Mouse (Mus musculus) ES-Bruce4 (cell line): ENCODE measurements around the gene Cobll1. TPM values are rescaled to one million over a fixed set of nuclear protein-coding genes. Genes with fewer than 3 reads are reported as not detected.

Experiments used
- H3K27ac ChIP-seq: 2 replicates; pipeline ENCODE4 v1.5.1; 2012; ENCODE audit warnings: low read length, inconsistent platforms; ENCODE audit not compliant: insufficient read depth
- H3K27me3 ChIP-seq: 2 replicates; pipeline ENCODE4 v1.6.1; 2012; ENCODE audit warnings: mild to moderate bottlenecking, low read length, inconsistent platforms; ENCODE audit not compliant: control insufficient read depth, poor library complexity, insufficient read depth, severe bottlenecking
- H3K36me3 ChIP-seq: 2 replicates; pipeline ENCODE4 v1.6.1; 2012; ENCODE audit warnings: inconsistent platforms, mild to moderate bottlenecking, low read length, moderate library complexity; ENCODE audit not compliant: control insufficient read depth, poor library complexity, insufficient read depth, severe bottlenecking
- H3K4me1 ChIP-seq: one replicate; pipeline ENCODE4 v1.8.1; 2011; ENCODE audit warnings: low read length; ENCODE audit not compliant: control insufficient read depth, insufficient read depth
- H3K4me3 ChIP-seq: 2 replicates; pipeline ENCODE4 v1.5.1; 2011; ENCODE audit warnings: low read depth, mild to moderate bottlenecking, low read length
- H3K9ac ChIP-seq: 2 replicates; pipeline ENCODE4 v1.6.1; 2012; ENCODE audit warnings: low read depth, mild to moderate bottlenecking, inconsistent platforms; ENCODE audit not compliant: poor library complexity, severe bottlenecking
- H3K9me3 ChIP-seq: replicated peaks from 2 replicates; pipeline ENCODE4 v1.6.1; 2012; ENCODE audit warnings: mild to moderate bottlenecking, low read length, inconsistent platforms; ENCODE audit not compliant: control insufficient read depth, poor library complexity, insufficient read depth, severe bottlenecking
- CTCF ChIP-seq: IDR thresholded peaks from one replicate; pipeline ENCODE4 v1.8.1; 2011; ENCODE audit warnings: low read depth, low read length
- EP300 ChIP-seq: IDR thresholded peaks from 2 replicates; pipeline ENCODE4 v1.6.1; 2011; ENCODE audit warnings: low read depth, low read length; ENCODE audit not compliant: insufficient read depth
- POLR2A ChIP-seq: IDR thresholded peaks from one replicate; pipeline ENCODE4 v1.8.1; 2011; ENCODE audit warnings: low read length; ENCODE audit not compliant: insufficient read depth
- polyA plus RNA-seq: library from polyadenylated mRNA; stranded (reverse); fragments of >200 nt; gene quantifications from 2 replicates; pipeline ENCODE4 v1.2.4, GENCODE M21; 2011; ENCODE audit warnings: low read depth; ENCODE audit not compliant: missing spikeins, insufficient read depth, insufficient read length

The Cobll1 gene
- polyA plus RNA-seq, 1 experiment = 7.4 TPM

DNA sequence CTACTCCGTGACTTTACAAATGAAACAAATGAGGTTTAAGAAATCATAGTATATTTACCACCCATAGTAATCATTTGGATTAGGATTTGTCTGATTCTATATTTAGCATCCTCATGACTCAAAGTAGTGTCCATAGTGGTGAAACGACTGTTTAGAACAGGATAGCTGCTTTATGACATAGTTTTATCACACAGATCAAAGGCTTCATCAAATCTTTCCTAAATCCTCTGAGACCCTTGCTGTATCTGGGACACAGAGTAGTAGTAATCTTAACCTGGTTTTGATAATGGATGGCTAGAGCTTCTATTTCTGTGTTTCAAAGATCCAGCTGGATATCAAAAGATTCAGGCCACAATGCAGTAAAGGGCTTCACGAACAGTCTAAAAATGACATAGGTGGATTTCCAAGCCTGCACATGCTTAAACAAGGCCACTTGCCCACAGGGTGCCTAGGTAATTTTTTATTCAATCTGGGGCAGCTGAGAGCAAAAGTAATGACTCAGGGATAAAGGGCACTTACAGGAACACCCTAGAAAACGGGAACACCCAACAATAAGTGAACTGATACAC lies 98.0 kb downstream of the Cobll1 start:
- no peak overlapping the region for H3K27ac ChIP-seq
- H3K36me3 ChIP-seq = no peaks in the 10 kb centered on the region
- no peaks in the 10 kb centered on the region for H3K27me3 ChIP-seq
- no peak overlapping the region for H3K9ac ChIP-seq
- no peaks in the 10 kb centered on the region for H3K9me3 ChIP-seq
- TF ChIP-seq EP300 (no peak), CTCF (no peak), POLR2A (no peak)
- no peaks in the 10 kb centered on the region for H3K4me1 ChIP-seq
- H3K4me3 ChIP-seq = no peak overlapping the region

DNA sequence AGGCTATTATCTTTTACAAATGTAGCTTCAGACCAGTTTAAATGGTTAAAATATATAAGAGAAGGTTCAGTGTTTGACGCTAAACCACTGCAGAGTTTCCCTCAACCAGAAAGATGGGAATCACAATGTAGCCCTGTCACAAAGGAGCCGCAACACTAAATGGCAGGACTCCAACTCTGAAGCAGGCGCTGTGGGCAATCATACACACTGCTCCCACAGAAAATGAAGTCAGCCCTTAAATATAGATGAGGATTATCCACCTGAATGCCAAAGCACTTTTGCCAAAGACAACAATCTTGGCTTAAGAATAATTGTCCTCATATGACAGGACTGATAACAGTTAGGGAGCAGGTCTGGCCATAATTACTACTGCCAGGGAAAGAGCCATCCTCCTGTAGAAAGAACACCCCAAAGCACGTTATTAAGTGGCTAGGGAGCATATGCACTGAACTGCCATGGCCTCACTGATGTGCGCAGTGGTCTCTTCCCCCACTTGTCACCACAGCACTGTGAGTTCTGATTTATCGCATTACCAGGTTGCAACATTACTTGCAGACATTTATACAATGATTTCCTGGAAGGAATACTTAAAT lies 98.8 kb downstream of the Cobll1 start:
- TF ChIP-seq CTCF = no peak
- no peak for TF ChIP-seq EP300
- no peaks in the 10 kb centered on the region for H3K9me3 ChIP-seq
- H3K9ac ChIP-seq = no peak overlapping the region
- no peak overlapping the region for H3K27ac ChIP-seq
- no peaks in the 10 kb centered on the region for H3K36me3 ChIP-seq
- H3K27me3 ChIP-seq = no peaks in the 10 kb centered on the region
- H3K4me1 ChIP-seq = no peaks in the 10 kb centered on the region
- no peak overlapping the region for H3K4me3 ChIP-seq

DNA sequence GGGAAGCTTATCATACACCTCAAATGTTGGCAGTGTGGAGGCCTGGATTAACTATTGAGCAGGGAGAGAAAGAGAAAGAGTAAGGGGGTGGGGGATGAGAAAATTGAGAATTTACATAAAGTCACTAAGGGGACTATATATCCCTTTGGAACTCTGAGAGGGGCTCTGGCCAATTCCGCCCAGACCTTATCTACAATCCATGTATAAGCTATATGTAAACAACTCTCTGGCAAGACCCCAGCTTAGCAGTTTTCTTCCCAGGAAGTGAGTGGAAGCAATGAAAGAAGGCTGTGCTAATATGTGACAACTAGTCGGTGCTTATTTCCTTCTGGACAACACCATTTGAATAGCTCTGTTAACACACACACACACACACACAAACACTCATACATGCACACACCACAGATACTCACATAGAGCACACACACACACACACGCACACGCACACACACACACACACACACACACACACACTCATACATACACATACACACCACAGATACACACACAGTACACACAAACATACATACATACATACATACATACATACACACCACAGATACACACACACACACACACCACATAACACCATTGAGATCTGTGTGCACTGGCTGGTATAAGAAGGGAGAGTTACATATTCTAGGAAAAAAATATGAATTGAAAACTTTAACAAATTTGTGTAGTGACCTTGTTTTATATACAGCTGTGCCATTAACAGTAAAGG lies 99.4 kb downstream of the Cobll1 start:
- Histone ChIP-seq H3K9ac (no peak overlapping the region), H3K36me3 (no peaks in the 10 kb centered on the region), H3K4me3 (no peak overlapping the region), H3K4me1 (no peaks in the 10 kb centered on the region), H3K27ac (no peak overlapping the region), H3K9me3 (no peaks in the 10 kb centered on the region), H3K27me3 (no peaks in the 10 kb centered on the region)
- TF ChIP-seq CTCF = no peak

DNA sequence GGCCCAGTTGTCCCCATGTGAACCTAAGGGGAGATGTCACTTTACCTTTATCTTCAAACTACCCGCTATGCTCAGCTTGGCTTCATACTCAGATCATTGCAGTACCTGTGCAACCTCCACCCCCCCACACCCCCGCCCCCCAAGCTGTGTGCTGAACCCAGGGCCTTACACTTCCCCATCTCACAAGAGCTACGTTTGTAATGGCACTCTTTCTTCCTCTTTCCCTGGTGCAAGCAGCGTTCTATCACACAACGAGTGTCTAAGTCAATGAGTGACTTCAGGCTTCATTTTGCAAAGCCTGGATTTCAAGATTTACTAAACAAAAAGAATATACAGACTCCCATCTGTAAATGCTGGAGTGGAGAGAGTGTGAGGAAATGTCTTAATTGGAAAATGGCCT lies 100.2 kb downstream of the Cobll1 start:
- no peak for TF ChIP-seq POLR2A
- TF ChIP-seq CTCF = no peak
- Histone ChIP-seq H3K27me3 (no peaks in the 10 kb centered on the region), H3K9me3 (no peaks in the 10 kb centered on the region), H3K9ac (no peak overlapping the region), H3K27ac (no peak overlapping the region), H3K4me1 (no peaks in the 10 kb centered on the region), H3K4me3 (no peak overlapping the region), H3K36me3 (no peaks in the 10 kb centered on the region)

DNA sequence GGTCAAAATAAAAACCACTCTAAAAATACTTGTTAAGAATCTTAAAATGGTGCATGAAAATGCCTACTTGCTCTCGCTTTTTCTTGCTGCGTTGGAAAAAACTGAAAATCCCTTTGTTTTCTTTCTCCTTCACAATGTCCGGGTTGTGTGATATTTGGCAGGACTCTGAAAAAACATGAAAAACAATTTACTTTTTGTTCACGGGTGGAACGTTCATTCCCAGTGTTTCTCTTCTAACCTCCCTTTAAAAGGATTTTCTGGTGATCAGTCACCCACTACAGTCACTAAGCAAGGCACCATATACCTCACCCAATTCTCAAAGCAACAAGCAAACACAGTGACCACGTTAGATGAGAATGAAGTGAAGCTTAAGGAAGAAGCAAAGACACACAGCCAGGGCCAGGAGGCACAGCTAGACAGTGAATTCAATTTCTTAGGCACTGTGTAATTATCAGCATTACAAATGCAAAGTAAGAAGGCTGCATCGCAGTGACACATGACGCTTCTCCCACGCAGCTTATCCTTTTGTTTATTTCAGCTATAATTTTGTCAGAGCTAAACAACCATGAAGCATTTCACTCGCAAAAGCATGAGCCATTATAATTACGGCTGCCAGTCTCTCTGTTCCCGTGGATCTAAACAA lies 112.9 kb downstream of the Cobll1 start:
- no peaks in the 10 kb centered on the region for H3K36me3 ChIP-seq
- no peaks in the 10 kb centered on the region for H3K4me1 ChIP-seq
- no peak for TF ChIP-seq POLR2A
- TF ChIP-seq EP300 = no peak
- no peak for TF ChIP-seq CTCF
- no peaks in the 10 kb centered on the region for H3K9me3 ChIP-seq
- H3K27ac ChIP-seq = no peak overlapping the region
- no peaks in the 10 kb centered on the region for H3K27me3 ChIP-seq
- no peak overlapping the region for H3K9ac ChIP-seq
- no peak overlapping the region for H3K4me3 ChIP-seq

DNA sequence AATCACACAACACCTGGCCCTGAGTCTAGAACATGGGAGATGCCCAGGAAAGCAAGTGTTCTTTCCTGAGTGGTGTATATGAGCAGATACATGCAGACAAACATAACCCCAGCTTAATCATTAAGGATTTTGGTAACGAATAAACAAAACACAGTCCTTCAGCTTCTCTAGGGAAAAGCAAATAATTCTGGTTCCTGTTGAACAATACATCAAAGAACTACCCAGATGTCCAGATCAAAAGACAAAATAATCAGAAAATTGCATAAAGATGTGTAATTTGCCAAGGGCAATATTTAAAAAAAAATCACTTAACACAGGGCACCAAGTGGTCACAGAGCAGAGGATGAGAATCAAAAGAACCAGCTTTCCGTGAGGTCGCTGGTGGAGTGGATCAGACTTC lies 115.5 kb downstream of the Cobll1 start:
- Histone ChIP-seq H3K4me3 (no peak overlapping the region), H3K9me3 (no peaks in the 10 kb centered on the region), H3K27ac (no peak overlapping the region), H3K9ac (no peak overlapping the region), H3K4me1 (no peaks in the 10 kb centered on the region), H3K36me3 (no peaks in the 10 kb centered on the region), H3K27me3 (no peaks in the 10 kb centered on the region)
- TF ChIP-seq POLR2A = no peak
- TF ChIP-seq CTCF = no peak
- no peak for TF ChIP-seq EP300
